Mouse (Mus musculus): ENCODE measurements at regions not wholly inside any gene's neighbourhood (a gene's known extent, or its start where the extent isn't known, plus 50 kb on each side); places are given as distances from the start of the nearest gene placed in this dataset.

DNA sequence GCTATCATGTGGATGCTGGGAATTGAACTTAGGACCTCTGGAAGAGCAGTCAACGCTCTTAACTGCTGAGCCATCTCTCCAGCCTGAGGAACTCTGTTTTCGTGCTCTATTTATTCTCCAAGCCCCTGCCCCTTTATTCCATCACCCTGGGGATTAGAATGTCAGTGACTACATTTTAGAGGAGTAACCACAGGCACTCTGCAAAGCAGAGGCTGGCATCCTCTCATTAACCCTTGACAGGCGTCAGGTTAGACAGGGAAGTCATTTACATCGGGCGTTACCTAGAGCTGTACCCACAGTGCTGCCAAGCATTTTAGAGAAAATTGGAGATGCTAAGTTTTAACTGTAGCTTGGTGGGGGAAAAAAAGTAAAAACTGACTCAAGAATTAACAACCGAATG is 105.4 kb upstream of the Krr1 start:
- no peak for DNase-seq (ENCODE audit: low spot score in 2 of 2)

DNA sequence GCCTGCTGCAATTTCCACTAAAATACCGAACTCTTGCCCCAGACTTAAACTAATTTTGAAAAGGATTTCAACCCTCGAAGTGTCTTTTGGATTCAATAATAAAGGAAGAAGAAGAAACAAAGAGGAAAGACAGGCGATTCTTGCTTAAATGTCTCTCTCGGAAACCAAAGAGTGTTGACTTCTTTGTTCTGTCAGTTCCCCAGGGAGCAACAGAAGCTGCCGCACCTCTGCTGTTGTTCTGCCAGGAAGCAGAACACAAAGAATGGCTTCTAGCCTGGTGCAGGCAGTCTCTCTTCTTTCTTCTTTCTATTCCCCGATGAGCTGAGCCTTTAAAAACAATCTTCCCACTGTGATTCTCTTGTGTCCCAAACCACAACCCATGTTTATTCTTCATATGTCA is 104.9 kb upstream of the Krr1 start:
- no peak for DNase-seq (ENCODE audit: low spot score in 2 of 2)

DNA sequence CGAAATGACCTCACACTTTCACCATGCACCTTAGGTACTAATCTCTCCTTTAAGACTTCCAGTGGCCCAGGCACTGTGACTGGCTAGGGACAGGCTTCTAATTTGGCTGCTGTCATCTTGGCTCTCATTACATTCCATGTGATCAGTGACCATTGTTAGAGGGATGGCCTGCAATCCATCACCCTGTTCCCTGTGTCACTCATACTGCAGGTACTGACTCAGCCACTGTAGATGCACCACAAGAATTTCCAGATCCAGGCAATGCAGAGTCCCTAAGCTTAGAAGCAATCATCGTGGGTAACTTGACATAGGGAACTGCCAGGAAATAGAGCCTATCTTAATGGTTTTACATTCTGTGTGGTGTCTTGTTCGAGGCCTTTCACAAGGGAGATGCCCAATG is 92.1 kb upstream of the Krr1 start:
- DNase-seq (ENCODE audit: low spot score in 2 of 2) = no peak

DNA sequence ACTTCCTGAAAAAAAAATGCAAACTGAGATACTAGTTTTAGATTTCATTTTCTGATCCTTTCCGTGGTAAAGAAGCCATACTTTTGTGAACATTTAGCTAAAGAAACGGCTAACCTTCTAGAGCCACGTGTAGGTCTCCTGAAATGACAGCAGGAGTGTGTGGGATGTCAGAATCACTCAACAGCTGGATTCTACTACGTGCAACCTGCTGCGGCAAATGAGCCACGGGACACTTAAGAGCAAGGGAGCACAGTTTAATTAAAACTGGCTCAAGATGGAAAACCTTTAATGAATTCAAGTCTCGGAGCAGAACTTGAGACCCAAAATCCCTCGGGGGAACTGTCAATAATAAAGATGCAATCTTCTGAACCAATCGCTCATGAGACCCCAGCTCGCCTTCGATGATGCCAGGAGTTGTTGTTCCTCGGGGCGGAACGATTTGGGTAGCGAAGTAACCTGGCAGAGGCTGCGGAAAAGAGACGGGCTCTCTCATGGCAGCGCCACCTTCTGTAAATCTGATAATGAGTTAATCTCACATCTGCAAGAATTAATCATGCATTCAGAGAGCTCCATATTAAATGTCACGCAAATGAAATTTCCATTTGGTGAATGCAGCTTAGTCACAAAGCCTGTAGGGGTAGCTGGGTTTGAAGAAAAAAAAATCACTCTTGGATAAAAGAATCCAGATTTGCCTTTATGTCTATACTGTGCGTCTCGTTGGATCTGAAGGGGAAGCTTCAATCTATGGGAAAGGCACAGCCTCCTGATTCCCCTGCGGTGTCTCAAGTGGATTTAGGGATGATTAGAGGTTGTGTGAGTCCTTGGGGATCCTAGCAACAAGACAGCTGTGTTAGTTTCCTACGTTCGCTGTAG is 90.9 kb upstream of the Krr1 start:
- DNase-seq (ENCODE audit: low spot score in 2 of 2) = no peak

DNA sequence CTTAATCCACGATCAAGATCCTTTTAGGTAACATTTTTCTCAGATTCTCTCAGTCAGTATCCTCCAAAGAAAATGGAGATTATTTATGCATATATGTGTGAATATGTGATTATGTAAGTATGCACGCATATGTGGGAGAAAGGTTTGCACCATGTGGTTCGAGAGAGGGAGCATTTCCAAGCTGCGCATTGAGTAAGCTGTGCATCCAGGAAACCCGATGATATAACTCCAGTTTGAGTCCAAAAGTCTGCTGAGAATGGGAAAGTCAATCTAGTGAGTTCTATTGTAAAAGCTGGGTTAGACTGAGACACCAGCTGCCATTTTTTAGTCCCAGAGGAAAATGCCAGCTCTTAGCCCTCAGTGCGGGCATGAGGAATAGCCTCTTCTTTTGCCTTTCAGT is 89.9 kb upstream of the Krr1 start:
- no peak for DNase-seq (ENCODE audit: low spot score in 2 of 2)

DNA sequence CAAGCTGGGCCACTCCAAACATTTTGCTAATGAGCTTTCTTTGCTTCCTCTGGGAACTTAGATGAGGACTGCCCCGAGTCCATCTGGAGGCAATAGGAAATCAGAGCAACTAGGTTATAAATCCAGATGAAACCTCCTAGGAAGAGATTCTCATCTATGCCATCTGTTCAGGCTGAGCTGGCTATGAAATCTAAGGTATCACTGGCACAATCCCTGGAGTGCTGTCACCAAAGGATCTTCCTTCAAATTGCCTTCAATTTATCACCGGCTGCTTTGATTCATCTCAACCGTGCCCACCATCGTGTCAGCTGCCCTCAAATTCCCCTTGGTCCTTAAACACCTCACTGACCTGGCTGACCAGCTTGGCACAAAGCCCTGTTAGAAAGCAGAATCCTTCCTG is 87.8 kb upstream of the Krr1 start:
- no peak for DNase-seq (ENCODE audit: low spot score in 2 of 2)

DNA sequence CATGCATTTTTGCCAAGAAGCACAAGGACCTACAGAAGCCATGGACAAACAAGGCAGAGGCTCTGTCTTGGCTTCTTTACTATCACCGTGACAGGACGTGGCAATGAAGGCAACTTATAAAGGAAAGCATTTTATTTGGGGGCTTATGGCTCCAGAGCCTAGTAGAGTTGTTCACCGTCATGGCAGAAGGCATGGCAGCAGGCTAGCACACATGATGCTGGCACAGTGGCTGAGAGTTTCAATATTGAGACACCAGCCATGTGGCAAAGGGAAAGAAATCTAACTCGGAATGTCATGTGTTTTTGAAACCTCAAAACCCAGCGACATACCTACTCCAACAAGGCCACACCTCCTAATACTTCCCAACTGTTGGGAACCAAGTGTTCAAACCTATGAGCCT is 83.4 kb upstream of the Krr1 start:
- no peak for DNase-seq (ENCODE audit: low spot score in 2 of 2)

DNA sequence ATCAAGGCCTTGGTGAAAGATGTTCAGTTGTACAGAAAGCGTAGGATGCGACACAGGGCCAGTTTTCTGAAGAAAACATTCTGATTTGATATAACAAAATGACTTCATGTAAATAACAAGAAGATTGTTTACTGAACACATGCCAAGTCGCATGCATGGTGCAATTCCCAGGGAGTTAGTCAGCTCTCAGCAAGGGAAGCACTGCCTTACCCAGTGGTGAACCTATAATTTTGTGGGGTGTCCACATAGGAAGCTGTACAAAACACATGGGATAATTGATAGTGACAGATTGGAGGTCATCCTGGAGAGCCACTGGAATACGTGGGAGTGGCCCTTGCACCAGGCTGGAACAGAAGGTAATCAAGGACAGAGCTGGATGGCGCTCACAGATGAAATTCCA is 79.0 kb upstream of the Krr1 start:
- DNase-seq (ENCODE audit: low spot score in 2 of 2) = no peak

DNA sequence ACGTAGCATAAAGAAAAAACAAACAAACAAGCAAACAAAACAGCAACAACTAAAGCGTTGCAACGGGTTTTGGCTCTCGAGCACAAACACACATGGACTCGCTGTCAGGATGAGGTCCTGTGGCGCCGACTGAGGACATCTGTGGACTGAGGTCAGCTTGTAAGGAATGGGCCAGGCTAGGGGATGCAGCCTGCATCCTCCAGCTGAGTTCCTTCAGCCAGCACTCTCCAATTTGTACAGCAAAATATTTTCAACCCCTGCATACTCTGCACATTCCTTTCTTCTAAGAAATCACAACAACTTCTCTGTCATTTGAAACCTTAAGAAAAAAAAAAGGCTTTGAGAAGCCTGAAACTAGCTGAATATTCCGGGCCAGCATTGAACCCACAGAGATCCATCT is 78.5 kb upstream of the Krr1 start:
- DNase-seq (ENCODE audit: low spot score in 2 of 2) = no peak

DNA sequence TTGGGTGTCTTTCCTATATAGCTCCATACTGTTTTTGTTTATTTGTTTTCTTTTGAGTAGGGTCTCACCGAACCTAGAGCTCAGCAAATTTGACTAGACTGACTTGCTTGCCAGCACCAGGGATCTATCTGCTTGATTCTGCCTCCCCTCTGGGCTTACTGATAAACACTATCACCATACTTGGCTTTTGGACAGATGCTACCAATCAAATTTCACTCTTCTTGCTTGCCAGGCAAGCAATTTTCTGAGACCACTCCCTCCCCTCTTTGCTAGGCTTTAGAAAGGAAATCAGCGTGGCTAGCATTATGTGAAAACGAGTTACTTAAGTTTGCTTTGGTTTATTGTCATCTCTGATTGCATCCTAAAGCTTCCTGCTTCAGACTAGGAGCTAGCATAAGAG is 75.1 kb upstream of the Krr1 start:
- no peak for DNase-seq (ENCODE audit: low spot score in 2 of 2)

DNA sequence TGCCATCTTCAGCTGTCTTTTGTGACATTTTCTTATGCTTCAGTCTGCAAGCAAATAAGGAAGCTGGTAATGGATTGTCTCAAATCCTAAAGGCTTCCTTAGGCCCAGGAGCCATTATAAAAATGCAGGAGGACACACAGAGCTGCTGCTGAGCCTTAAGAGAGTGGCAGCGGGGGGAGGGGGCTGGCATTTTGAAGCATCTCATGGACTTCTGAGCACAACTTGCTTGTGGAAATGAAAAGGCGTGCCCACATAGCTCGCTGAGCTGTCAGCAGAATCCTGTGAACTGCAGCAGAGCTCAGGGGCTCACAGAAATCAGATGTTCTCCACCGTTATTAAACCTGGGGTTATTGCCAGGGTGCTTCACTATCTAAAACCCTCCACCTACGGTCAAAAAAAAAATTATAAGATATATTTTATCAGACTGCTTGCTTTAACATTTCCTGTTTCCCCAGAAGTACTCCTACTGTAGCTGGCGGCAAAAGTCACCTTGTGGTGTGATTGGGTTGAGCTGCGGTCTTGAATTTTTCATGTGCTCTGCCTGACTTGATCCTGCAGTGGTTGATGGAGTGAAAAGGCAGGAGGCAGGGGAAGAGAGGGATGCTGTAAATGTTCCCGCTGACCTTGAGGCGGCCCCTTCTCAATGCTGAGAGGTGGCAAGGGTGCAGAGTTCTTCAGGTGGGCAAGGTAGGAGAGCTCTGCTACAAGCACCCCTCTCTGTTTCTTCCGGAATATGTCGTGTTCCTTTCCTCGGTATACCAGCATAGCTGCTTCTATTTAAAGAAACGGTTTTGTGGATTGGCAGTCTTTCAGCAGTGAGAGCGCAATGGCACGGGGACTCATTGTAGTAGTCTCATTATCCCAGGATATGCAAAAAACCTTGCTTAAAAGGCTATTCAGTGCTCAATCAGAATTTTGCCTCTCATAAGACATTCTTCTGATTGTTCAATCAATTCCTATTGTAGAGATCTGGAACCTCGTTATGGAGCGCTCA is 71.4 kb upstream of the Krr1 start:
- DNase-seq (ENCODE audit: low spot score in 2 of 2) = no peak

DNA sequence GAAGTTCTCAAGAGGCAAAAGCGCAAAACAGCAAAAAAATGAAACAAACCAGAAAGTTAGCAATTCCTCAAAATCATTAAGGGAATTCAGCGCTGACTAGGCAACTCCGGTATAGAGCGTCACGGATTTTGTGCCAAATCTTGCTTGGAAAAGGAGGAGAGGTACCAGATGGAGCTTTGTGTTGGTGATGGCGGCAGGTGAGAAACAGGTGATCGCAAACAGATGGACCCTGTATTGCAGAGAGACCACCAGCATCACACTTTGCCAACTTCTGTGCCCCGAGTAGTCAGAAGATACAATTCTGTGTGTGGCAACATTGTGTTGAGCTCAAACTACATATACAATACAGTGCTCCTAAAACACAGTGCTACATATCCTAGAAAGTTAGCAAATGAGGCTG is 68.5 kb upstream of the Krr1 start:
- DNase-seq (ENCODE audit: low spot score in 2 of 2) = no peak

DNA sequence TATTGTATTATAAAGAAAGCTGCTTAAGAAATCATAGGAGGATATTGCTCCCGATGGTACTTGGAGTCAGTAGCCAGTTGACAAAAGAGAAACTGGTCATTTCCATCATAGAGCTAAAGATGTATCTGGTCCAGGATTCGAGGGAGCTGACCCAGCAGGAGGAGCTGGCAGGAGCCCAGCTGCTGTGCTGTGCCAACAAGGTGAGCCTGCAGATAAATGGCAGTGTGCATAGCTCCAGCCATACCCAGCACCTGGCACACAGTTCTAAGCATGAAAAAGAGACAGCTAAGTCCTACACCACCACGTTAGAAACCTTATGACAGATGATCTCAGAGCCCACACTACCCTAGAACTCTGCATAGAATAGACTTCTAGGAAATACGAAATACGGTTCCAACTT is 64.6 kb upstream of the Krr1 start:
- no peak for DNase-seq (ENCODE audit: low spot score in 2 of 2)

DNA sequence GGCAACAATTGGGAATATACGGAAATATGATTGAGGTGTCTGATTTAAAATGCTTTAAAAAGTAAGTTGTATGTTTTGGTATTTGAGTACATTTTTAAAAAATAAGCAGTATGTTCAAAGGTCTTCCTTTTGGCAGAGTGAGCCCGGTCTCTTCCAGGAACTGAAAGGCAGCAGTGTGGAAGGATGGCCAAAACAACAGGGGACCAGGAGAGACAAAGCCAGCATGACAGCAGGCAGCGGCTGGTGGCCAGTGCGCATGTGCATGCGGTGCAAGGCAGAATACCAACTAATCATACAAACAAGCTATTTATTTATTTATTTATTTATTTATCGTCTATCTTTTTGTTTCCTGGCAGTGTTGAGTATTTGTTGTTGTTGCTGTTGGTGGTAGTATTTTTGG is 59.9 kb upstream of the Krr1 start:
- DNase-seq (ENCODE audit: low spot score in 2 of 2) = no peak

DNA sequence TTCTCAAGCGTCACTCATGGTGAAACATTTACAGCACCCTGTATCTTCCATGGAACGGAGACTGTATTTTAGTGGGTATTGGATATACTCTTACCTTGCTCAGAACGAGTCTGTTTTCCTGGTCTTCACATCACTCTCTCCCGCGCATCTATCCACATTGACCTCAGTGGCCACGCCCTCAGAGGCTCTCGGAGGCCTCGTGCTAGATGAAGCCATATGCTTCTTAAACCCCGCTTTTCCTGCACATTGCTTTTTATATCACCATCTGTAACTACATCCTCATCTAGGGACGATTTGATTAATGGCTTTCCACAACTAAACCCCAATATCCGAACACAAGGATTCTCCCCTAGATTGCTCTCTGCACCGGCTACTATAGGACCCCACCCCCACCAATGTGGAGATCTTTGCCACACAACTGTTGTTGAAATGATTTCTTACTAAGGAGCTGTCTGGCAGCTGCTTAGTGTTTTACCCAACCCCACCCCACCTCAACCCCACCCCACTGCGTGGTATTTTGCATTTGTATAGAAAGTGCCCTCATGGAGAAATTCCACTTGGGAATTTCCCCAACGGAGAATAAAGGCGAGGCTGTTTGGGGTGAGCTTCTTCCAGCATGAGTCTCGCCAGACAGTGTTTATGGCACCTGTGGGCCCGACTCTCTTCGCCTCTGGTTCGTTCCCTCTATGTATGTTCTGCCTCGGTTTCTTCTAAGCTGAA is 59.2 kb upstream of the Krr1 start:
- no peak for DNase-seq (ENCODE audit: low spot score in 2 of 2)

DNA sequence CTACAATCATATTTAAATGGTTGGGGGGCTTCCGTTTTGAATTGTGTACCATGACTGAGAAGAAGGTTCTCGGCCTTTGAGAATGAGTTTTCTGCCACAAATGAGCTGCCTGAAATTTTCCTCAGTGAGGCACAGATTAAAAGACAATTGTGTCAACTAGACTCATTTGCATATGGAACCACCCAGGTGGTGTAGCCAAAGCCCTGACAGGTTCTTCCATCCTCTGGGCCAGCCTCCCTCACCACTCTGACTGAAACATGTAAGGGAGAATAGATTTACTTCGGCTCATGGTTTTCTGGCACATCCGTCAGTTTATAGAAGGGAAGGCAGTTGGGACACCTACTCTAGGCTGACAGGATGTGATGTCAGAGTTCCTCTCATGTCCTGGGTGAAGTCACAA is 58.2 kb upstream of the Krr1 start:
- DNase-seq (ENCODE audit: low spot score in 2 of 2) = no peak

DNA sequence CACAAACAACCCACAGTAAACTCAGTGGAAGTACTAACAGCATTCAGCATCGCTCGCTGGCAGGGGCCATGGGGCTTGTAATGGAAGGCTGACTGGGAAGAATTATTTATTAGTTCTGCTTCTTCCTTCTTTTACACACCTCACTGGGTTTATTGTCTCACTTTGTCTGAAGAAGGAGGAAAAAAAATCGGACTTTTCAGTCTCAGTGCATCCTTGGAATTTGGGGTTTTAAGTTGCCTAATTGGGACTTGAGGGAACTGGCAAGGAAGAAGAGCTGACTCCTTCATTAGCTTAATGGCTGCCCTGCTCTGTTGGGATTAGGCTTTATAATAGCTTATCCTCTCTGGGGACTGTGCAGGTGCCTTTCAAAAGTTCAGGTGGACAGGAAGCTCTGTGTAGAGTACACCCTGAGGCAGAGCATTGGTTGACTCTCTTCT is 54.4 kb upstream of the Krr1 start:
- no peak for DNase-seq (ENCODE audit: low spot score in 2 of 2)

DNA sequence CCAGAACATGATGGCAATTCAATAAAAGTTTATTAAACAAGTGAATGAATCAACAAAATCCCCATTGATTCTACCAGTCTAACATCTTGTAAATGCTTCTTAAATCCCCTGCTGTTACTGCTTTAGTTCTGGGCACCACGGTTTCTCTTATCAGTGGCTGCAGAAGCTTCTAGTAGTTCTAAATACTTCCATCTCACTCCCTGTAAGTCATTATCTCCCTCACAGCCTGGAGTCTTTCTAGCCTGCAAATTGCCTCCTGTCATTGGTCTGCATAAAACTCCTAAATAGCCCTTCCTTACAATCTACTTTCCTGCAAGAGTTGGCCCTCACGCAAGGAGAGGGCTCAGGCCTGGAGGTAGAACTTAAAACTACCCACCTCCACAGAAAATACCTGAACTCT is 53.0 kb upstream of the Krr1 start:
- DNase-seq (ENCODE audit: low spot score in 2 of 2) = no peak

DNA sequence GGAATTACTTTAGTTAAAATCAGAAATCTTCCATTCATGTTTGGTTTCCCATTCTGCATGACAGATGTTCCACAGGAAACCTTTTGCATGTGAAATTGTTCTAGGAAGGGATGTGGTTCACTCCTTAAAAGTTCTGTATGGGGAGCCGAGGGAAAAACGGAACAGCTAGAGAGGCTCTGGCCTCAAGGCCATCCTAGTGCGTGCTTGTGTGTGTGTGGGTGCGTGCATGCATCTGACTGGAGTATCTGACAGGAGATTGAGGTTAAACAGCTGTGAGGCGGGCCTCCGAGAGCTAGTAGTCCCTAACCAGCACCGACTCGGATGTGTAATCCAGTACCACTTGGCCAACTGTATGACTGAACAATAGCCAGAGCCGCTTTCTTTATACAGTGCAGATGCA is 51.0 kb upstream of the Krr1 start:
- DNase-seq (ENCODE audit: low spot score in 2 of 2) = no peak

All from adrenal gland, postnatal 4 days (tissue).